Mouse (Mus musculus) spleen, adult 2 months (tissue): ENCODE measurements around the gene Fam129a.

Source experiments
- CTCF ChIP-seq: fragments of 200-500 bp; IDR thresholded peaks from 2 replicates; pipeline ENCODE4 v1.5.1; 2011; ENCODE audit warnings: mild to moderate bottlenecking, inconsistent platforms; ENCODE audit not compliant: insufficient read depth, insufficient read length, insufficient replicate concordance; ENCODE audit errors: extremely low read depth
- POLR2A ChIP-seq: fragments of 200-500 bp; IDR thresholded peaks from 2 replicates; pipeline ENCODE4 v1.6.1; 2011; ENCODE audit warnings: low read depth, low read length, inconsistent platforms

DNA sequence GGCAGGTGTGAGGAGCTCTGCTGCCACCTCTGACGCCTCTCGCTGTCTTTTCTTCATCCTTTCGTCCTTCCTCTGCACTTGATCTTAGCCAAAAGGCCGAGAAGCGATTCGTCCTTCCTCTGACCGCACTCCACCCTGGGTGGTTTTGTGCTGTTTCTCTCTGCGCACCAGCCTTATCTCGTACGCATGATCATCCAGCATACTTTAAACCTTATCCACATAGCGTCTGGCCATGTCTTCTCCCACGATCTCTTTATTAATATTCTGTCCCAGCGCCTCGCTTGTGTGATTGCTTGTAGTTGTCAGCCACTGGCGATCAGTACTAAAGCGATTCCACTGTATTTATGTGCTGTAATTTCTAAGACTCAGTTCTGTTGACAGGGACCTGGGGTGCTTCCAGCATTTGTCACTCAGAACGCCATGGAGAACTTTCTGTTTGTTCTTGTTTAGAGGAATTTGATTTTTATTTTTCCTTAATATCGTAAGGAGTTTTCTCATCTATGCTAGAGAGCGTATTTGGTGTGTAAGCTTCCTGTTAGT is 87.4 kb downstream of the Fam129a start:
- TF ChIP-seq CTCF (no peak), POLR2A (no peak)
